Mouse (Mus musculus) splenic B cell, adult 2 months (primary cell): ENCODE measurements around the gene Cpne2.
A peak's percentile ranks its signal among the peaks of the same experiment; 100 is the strongest.

ENCODE experiments used
- DNase-seq: peaks from one replicate; pipeline ENCODE4 v3.0.0-alpha.2; 2011; ENCODE audit warnings: low read depth, low spot score
- H3K27me3 ChIP-seq: 2 replicates; pipeline ENCODE4 v1.6.1; 2012; ENCODE audit warnings: mild to moderate bottlenecking, low read length, moderate library complexity, mixed read lengths; ENCODE audit not compliant: control insufficient read depth, poor library complexity, insufficient read depth, severe bottlenecking
- H3K36me3 ChIP-seq: 2 replicates; pipeline ENCODE4 v1.6.1; 2012; ENCODE audit warnings: mild to moderate bottlenecking, low read length, moderate library complexity, mixed read lengths; ENCODE audit not compliant: control insufficient read depth, poor library complexity, insufficient read depth, severe bottlenecking

Gene Cpne2

DNA sequence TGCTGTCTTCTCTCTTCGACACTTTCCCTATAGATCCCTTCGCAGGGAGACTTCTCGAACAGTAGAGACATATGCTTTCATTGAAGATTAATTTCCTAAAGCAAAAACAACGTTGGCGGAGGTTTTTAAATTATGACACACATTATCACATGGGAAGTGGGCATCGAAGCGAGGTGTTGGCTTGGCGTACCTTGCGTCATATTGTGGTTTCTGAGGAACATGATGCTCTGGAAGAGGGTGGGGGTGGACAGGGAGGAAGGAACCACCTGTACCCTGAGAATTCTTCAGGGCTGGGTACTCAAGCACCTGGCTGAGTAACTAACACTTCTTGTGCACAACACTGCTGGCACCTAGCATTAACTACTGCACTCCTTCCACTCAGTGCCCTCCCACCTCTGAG, 8.2 kb upstream of the Cpne2 start:
- H3K36me3 ChIP-seq, result no peaks in the 10 kb centered on the region
- DNase-seq, result no peak
- H3K27me3 ChIP-seq, result no peaks in the 10 kb centered on the region

DNA sequence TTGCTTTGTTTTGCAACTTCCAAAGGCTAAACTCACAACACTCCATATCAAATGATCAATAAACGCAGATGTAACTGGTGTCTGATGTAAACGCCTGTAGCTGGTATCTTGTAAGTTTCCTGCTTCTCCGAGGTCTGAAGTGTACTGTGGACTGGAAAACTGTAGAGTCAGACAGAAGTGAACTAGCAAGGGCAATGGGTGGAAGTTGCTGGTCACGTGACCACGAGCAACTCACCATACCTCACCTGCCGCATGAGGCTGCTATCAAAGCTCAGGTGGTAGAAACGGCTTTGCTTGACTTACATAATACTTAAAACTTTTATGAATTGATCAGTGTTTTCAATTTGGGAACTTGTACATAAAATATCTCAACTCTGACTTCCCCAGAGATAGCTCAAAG, 5.6 kb upstream of the Cpne2 start:
- Histone ChIP-seq H3K36me3 (no peaks in the 10 kb centered on the region), H3K27me3 (no peaks in the 10 kb centered on the region)
- no peak for DNase-seq

DNA sequence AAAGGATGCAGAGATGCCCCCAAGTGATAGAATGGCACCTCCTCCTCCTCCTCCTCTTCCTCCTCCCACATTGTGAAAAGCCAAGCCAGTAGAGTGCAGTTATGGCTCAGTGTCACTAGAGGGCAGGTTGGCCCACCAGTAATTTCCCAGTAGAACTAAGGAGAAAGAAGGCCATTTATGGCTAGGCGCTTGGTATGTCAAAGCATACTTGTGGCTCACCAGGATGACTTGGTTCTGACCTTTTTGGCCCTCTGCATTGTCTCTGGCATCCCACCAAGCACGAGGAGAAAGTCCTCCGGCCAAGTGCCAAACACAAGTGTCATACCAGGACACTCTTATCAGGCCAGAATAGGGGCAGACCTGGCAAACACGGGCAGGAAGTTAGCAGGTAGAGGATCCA, 4.5 kb upstream of the Cpne2 start:
- DNase-seq, result peak; percentile 57
- Histone ChIP-seq H3K36me3 (no peaks in the 10 kb centered on the region), H3K27me3 (no peaks in the 10 kb centered on the region)

DNA sequence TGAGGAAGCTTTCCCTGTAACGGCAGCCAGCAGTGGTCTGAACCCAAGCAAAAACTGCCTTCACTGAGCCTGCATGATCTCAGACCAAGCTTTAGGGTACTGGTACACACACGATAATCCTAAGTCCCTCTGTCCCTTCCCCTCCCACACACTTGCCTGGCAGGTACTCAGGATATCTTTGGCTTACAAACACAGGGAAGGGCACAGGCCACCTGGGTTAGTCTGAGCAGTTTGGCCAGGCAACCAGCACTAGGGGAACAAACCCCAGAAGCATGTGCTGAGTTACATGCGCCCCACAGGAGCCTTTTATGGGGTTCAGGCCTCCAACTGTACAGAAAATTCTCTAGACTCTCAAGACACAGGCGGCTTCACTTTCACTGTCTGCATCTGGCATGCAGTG, 2.9 kb upstream of the Cpne2 start:
- H3K36me3 ChIP-seq, result no peaks in the 10 kb centered on the region
- no peak for DNase-seq
- no peaks in the 10 kb centered on the region for H3K27me3 ChIP-seq

DNA sequence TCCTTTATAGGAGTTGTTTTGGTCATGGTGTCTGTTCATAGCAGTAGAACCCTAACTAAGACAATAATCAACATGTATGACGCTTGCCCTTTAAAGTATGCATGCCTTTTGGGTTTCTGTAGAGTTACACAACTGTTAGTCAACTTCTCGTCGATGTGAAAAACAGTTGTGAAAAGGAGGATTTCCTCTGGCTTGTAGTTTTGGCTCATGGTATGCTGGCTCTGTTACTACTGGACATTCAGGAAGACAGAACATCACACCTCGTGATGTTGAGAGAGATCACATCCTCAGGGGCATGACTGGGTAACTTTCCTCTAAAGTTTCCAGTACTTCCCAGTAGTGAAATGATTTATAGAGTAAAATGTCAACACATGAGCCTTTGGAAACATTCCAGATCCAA, 2.1 kb upstream of the Cpne2 start:
- Histone ChIP-seq H3K27me3 (no peaks in the 10 kb centered on the region), H3K36me3 (no peaks in the 10 kb centered on the region)
- DNase-seq, result no peak

DNA sequence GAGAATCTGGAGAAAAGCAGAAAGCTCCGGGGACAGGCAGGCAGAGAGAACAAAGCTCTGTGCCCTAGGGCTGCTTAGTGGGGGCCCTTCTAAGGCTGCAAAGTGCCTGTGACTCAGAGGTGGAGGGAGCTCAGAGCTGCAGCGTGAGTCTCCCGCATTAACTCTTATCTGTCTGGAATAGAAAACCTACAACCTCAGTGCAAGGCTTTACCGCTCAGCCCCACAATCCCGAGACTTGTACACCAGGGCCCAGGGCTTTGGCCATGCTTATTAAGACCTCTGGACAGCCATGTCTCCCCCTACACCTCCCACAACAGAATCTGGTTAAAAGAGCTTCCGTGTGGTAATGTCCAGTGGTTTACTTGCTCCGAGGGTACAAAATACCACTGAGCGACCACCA, 790 bp upstream of the Cpne2 start:
- H3K36me3 ChIP-seq, result no peaks in the 10 kb centered on the region
- H3K27me3 ChIP-seq, result no peaks in the 10 kb centered on the region; the same call in 1 of the 2 replicates
- no peak for DNase-seq

DNA sequence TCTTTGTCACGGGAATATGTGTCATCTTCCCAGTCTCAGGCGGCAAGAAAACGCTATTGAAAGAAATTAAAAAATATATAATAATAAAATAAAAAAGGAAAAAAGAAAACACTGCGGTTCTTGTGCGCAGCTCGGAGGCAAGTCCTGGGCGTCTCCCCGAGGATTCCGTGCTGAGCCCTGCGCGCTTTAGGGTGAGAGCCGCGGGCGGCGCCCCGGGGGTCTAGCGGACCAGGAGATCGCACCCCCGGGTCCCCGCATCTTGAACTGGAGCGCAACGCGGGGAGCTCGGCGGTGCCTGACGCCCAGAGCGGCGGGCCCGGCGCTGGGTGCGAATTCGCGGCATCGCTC, 291 bp upstream of the Cpne2 start:
- no peak for DNase-seq
- H3K36me3 ChIP-seq, result no peaks in the 10 kb centered on the region
- no peaks in the 10 kb centered on the region; the same call in 1 of the 2 replicates for H3K27me3 ChIP-seq

DNA sequence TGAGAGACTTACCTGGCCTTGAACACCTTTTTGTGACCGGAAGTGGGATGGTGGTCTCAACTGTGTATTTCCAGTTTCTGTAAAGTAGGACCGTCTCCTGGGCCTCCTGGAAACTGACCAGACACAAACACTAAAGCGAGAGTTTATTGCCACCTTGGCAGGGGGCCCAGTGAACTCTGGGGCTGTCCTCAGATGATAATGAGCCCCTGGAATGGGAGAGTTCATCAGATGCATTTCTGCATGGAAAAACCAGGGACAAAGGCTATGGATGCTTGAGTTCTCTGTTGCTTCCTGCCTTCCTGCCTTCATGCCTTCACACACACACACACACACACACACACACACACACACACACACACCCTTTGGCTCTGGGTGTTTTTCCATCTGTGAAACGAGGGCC, 1.8 kb downstream of the Cpne2 start:
- Histone ChIP-seq H3K27me3 (no peaks in the 10 kb centered on the region; the same call in 1 of the 2 replicates), H3K36me3 (no peaks in the 10 kb centered on the region)
- DNase-seq, result no peak

DNA sequence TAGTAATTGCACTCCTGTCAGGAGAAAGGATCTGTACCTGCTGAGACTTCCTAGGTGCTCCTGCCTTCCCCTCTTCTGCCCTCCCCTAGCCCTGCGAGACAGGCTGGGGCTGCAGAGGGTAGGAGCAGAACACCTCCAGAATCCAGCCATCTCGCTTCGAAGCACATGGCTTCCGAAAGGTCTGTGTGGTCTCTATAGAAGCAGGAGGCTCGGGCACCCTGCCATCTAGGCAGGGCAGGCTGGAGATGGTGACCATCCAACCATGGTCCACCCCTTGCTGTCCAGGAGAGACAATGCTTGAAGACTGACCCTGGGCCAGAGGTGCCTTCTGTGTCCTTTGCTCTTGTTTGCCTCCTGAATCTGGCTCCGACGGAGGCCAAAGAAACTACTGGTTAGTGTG, 2.8 kb downstream of the Cpne2 start:
- H3K27me3 ChIP-seq, result no peaks in the 10 kb centered on the region; the same call in 1 of the 2 replicates
- no peaks in the 10 kb centered on the region for H3K36me3 ChIP-seq
- DNase-seq, result no peak

DNA sequence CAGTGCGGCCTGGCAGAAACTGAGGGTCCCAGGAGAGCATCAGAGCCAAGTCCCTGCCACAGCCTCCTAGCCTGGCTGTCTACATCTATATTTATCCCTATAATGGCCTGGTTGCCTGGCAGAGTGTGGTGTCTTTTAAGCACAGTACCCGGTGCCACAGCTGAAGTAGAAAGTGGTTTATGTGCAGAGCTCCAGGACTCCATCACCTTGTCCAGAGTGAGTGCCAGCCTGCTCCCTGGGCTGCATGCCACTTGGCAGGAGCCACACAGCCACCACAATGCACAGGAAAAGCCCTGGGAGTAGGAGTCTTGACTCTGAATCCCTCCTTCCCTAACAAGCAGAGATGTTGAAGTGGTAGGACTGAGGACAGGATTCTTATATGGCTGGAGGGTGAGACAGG, 4.7 kb downstream of the Cpne2 start:
- Histone ChIP-seq H3K36me3 (no peaks in the 10 kb centered on the region), H3K27me3 (no peaks in the 10 kb centered on the region; the same call in 1 of the 2 replicates)
- no peak for DNase-seq

DNA sequence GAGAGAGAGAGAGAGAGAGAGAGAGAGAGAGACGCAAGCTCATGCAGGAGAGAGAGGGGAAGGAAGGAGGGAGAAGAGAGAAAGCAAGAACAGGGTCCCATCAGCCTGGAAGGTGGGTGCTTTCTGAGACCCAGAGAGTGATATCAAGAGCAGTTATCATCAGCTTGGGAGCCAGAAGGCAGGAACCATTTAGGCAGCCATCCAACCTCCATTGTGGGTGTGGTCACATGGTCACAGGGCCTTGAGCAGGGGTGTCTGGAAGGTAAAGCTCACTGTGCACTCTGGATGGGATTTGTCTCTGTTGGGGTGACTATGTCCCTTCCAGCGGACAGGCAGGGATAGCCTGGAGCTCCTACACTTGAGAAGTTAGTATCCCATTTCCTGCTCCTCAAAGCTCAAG, 7.2 kb downstream of the Cpne2 start:
- Histone ChIP-seq H3K36me3 (no peaks in the 10 kb centered on the region), H3K27me3 (no peaks in the 10 kb centered on the region; the same call in 1 of the 2 replicates)
- DNase-seq, result no peak

DNA sequence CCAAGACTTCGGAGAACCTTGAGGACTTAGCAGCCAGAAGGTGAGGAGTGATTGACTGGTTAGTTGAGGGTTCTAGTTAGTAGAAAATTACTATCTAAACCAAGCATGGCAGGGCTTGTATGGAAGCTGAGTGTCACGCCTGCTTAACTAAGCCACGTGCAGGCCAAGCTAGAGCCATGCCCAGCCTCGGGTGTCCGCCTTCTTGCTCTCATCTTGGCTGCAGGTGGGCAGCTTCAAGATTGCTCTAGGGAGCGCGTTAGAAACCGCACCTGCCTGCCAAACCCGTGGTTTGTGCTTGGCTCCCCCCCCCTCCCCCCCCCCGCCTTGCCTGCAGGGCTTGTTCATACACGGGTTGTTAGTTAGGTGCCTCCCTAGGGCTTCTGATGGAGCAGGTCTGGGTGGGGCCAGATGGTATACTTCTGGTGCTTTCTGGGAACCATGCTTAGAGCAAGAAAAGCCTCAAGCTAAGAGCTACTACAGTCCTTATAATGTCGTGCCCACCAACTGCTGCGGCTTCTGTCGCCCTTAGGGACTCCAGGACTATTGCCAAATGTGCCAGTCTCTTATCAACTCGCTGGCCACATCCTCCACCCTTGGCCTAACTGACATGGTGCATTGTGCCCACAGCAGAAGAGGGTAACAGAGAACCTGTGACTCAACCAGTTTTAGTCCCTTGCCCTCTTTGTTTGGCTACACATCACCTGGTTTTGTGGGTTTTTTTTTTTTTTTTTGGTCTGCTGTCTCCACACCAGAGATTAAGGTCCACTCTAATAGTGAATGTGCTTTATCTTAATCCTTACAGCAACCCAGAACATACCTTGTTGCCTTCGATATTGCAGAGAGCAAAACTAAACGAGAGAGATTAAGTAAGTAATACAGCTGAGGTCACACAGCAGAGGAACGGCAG, 8.4 kb downstream of the Cpne2 start:
- no peaks in the 10 kb centered on the region for H3K36me3 ChIP-seq
- peak; percentile 58 for DNase-seq
- no peaks in the 10 kb centered on the region; the same call in 1 of the 2 replicates for H3K27me3 ChIP-seq

DNA sequence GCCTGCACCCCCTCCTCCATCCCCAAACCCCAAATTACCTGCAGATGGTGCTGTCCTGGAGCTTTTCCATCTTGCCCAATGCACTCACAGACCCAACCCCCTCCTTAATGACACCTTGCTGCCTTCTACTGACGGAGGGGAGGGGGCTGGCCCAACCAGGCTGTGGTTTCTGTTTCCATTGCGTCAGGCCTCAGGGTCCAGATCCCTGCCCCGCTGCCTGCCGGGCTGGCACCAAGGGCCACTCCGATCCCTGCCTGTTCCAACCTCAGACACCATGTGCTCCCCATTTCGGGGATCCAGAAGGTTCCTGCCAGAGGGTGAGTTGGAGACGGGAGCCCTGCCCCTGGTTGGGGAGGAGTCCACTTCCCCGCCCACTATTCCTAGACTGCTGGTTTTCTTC, 11.2 kb downstream of the Cpne2 start:
- Histone ChIP-seq H3K27me3 (no peaks in the 10 kb centered on the region), H3K36me3 (no peaks in the 10 kb centered on the region)
- no peak for DNase-seq

DNA sequence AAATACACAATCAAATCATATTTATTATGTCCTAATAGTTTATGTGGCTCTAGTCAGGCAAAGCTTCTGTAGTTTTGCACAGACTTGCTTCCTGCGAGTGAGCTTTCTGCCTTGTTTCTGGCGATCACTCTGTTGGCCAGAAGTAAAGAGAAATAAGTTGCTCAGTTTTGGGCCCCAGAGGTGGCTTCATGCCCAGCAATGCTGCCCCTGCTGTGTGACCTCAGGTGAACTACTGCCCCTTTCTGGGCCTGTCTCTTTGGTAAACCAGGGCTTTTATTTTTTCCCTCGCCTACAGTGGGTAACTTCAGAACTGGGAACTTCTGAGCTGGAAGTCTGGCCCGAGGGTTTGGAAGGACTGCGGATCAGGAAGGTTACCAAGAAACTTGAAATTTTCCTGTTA, 16.3 kb downstream of the Cpne2 start:
- Histone ChIP-seq H3K27me3 (no peaks in the 10 kb centered on the region), H3K36me3 (no peaks in the 10 kb centered on the region)
- no peak for DNase-seq

DNA sequence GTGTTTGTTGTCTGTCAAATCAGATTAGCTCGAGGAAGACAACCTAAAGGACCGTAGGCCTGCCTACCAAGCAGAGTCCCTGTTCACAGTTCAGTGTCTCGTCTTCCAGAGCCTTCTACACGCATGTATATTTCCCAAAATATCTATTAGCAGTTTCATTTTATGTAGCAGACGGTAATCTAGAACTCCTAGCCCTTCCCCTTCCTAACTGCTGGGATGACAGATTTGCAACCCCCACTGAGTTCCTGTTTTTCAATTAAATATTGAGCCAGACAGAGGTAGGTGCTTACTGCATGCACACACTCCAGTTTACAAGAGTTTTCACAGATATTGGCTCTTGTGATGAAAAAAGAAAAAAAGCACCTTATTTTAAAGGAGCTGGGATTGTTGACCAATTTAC, 16.7 kb downstream of the Cpne2 start:
- H3K36me3 ChIP-seq, result no peaks in the 10 kb centered on the region
- DNase-seq, result no peak
- H3K27me3 ChIP-seq, result no peaks in the 10 kb centered on the region

DNA sequence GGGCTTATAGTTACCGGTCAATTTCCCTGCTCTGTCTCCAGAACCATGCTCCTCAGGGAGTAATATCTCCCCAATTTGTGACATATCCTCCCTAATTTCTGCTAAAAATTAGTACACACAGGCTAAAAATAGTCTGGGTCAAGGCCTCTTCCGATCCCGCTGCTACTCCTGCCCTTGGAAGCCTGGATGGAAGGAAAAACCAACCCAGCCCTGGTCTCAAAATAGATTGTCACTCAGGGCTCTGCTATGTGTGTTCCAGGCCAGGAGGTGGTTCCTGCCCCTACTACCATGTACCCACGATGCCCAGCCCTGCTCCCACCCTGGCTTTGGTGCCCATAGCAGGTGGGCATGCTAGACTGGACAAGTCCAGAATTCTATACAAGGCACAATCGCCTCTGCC, 17.2 kb downstream of the Cpne2 start:
- no peaks in the 10 kb centered on the region for H3K36me3 ChIP-seq
- H3K27me3 ChIP-seq, result no peaks in the 10 kb centered on the region
- no peak for DNase-seq
